In genomic region chr5:27677247-27677666, GRCm38 (mm10) we compare ENCODE assay signal across 9 mouse cellular contexts.
DNase-seq lines count a peak whose midpoint lies in the region; ATAC-seq and TF ChIP-seq lines count a peak whose summit lies in the region.
"Had no signal": no experiment of that assay in that cellular context is flagged by ENCODE, and none has a peak within 500 bp of the region (broad histone marks: within the 10 kb centered on the region; RNA-seq: fewer than 3 reads in every experiment).

No protein-coding gene starts in this region.

- 0 out of 2 replicates have a peak, but pooled peaks have one; percentile 38 for ATAC-seq in forebrain, embryonic 15.5 days (replicated peaks)
- ATAC-seq in liver, embryonic 12.5 days: peak; percentile 47; the same call in 1 of the 2 replicates

- no peaks in the 10 kb centered on the region for H3K4me1 ChIP-seq in testis, adult 2 months (ENCODE audit: control insufficient read depth, insufficient read depth, low read length)
- H3K4me1 ChIP-seq in forebrain, embryonic 15.5 days: no peaks in the 10 kb centered on the region
- H3K4me1 ChIP-seq in liver, embryonic 12.5 days: no peaks in the 10 kb centered on the region
- H3K4me1 ChIP-seq: limb, embryonic 13.5 days had no signal

- no peak for DNase-seq in testis, postnatal 14 days (ENCODE audit: low spot score)
- DNase-seq in c-Kit-positive CD71-positive TER-119-positive erythroid progenitor cells, embryonic 14.5 days (ENCODE audit: low spot score): peak; percentile 25
- peak; percentile 54 for DNase-seq in kidney, postnatal 10 days
- DNase-seq in right cerebral cortex, postnatal 10 days (ENCODE audit: low spot score in 2 of 2): peak; percentile 65 to 68
- no peak for DNase-seq in gastrocnemius, postnatal 4 days (ENCODE audit: low spot score in 2 of 2)

- no peaks in the 10 kb centered on the region for H3K9me3 ChIP-seq in forebrain, embryonic 15.5 days
- H3K9me3 ChIP-seq in liver, embryonic 12.5 days (replicated peaks): no peaks in the 10 kb centered on the region
- H3K9me3 ChIP-seq: limb, embryonic 13.5 days had no signal

- TF ChIP-seq CTCF in testis, adult 2 months (IDR thresholded peaks at IDR 0.05; ENCODE audit: control insufficient read depth, insufficient read depth, insufficient replicate concordance, low read depth, low read length): peak; percentile 42; the same call in 1 of the 2 replicates

- no peak overlapping the region for H3K4me2 ChIP-seq in forebrain, embryonic 15.5 days (replicated peaks)
- H3K4me2 ChIP-seq in liver, embryonic 12.5 days: no peak overlapping the region
- H3K4me2 ChIP-seq: limb, embryonic 13.5 days had no signal

- no peak overlapping the region for H3K27ac ChIP-seq in testis, adult 2 months (ENCODE audit: control insufficient read depth, insufficient read depth, low read depth, low read length)
- no peak overlapping the region for H3K27ac ChIP-seq in forebrain, embryonic 15.5 days (replicated peaks)
- H3K27ac ChIP-seq in liver, embryonic 12.5 days: no peak overlapping the region
- H3K27ac ChIP-seq: limb, embryonic 13.5 days had no signal

- H3K27me3 ChIP-seq in testis, adult 2 months (ENCODE audit: control insufficient read depth, insufficient read depth, low read length): no peaks in the 10 kb centered on the region
- no peaks in the 10 kb centered on the region for H3K27me3 ChIP-seq in forebrain, embryonic 15.5 days
- H3K27me3 ChIP-seq in liver, embryonic 12.5 days (replicated peaks): peaks cover 3% of the 10 kb centered on the region
- H3K27me3 ChIP-seq: limb, embryonic 13.5 days had no signal

- H3K4me3 ChIP-seq in testis, adult 2 months (ENCODE audit: control insufficient read depth, low read depth, low read length): no peak overlapping the region
- H3K4me3 ChIP-seq in forebrain, embryonic 15.5 days: no peak overlapping the region
- H3K4me3 ChIP-seq in liver, embryonic 12.5 days: no peak overlapping the region
- H3K4me3 ChIP-seq: limb, embryonic 13.5 days had no signal

- no peak overlapping the region for H3K9ac ChIP-seq in forebrain, embryonic 15.5 days (replicated peaks)
- H3K9ac ChIP-seq in liver, embryonic 12.5 days: no peak overlapping the region
- H3K9ac ChIP-seq: limb, embryonic 13.5 days had no signal

- 61% methylated on average over 5 of the region's 5 CpGs for WGBS in forebrain, embryonic 15.5 days
- 33% methylated on average over 5 of the region's 5 CpGs for WGBS in liver, embryonic 12.5 days (ENCODE audit: insufficient replicate concordance)

- no peak for TF ChIP-seq POLR2A in testis, adult 2 months (IDR thresholded peaks at IDR 0.05; ENCODE audit: control insufficient read depth, low read depth, low read length)

- no peaks in the 10 kb centered on the region for H3K36me3 ChIP-seq in testis, adult 2 months (ENCODE audit: control insufficient read depth, insufficient read depth, low read length)
- no peaks in the 10 kb centered on the region for H3K36me3 ChIP-seq in forebrain, embryonic 15.5 days
- H3K36me3 ChIP-seq in liver, embryonic 12.5 days: no peaks in the 10 kb centered on the region
- H3K36me3 ChIP-seq: limb, embryonic 13.5 days had no signal

Comparison
In these comparisons a context has a peak if more than half of its experiments do, and no peak if none do; other contexts are left out.
1. DNase-seq: peak in c-Kit-positive CD71-positive TER-119-positive erythroid progenitor cells, embryonic 14.5 days (single experiment), kidney, postnatal 10 days (single experiment) and right cerebral cortex, postnatal 10 days (2 of 2); none in testis, postnatal 14 days (single experiment) and gastrocnemius, postnatal 4 days (0 of 2).